Mouse (Mus musculus): ENCODE results near the gene G530012D18Rik.
"Not testable (repeated sequence)": the region's sequence is repeated elsewhere in the genome, so short reads cannot be mapped to it uniquely, and the experiment has no call there.

DNA sequence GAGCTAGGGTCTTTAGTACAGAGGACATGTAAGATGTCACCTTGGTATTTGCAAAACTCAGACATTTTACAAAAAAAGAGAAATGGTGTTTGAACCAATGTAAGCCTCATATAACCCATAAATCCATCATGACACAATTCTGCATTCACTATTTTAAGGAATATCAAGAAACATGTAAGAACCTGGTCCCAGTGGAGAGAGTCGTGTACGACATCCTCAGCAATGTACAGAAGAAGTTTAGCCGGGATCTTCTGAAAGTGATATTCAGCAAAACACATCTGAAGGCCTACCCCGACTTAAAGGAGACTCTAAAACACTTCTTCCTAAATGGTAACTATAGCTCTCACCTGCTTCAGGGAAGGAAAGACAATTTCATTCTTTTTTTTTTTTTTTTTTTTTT lies 35.1 kb downstream of the G530012D18Rik start:
- TF ChIP-seq CTCF (IDR thresholded peaks at IDR 0.05; ENCODE audit: control insufficient read depth, insufficient read depth, low read length); POLR2A (IDR thresholded peaks at IDR 0.05; ENCODE audit: borderline replicate concordance, control insufficient read depth, low read depth, low read length): not testable (repeated sequence)

Data from bone marrow, adult 2 months (tissue).